Mouse (Mus musculus): Measurements from ENCODE around the gene Zfp213. TPM values are rescaled to one million over a fixed set of nuclear protein-coding genes. Genes with fewer than 3 reads are reported as not detected.

Gene Zfp213
- polyA plus RNA-seq, 1 experiment from 2014 or later, result 17.7 TPM

GRCm38 (mm10) chr17:23518701-23519423, 45.2 kb downstream of the Zfp213 start:
- Histone ChIP-seq H3K9ac (no peak overlapping the region), H3K4me1 (replicated peaks) (no peaks in the 10 kb centered on the region), H3K36me3 (no peaks in the 10 kb centered on the region), H3K4me2 (replicated peaks) (no peak overlapping the region), H3K9me3 (no peaks in the 10 kb centered on the region), H3K27ac (no peak overlapping the region), H3K27me3 (replicated peaks) (no peaks in the 10 kb centered on the region), H3K4me3 (replicated peaks) (no peak overlapping the region)
- 70% methylated on average over 2 of the region's 2 CpGs for WGBS
- no peak for ATAC-seq

Other genes starting within 250 kb of the Zfp213 start
- not detected in 2 replicates for gene Vmn2r115, start 220.5 kb downstream of the Zfp213 start, polyA plus RNA-seq (2015; fragmentation: Nextera tagmentation; extraction: Ambion mirVana)
- gene Vmn2r116, start 179.6 kb downstream of the Zfp213 start, polyA plus RNA-seq (2015; fragmentation: Nextera tagmentation; extraction: Ambion mirVana), result not detected in 2 replicates
- not detected in 2 replicates for gene Vmn2r117, start 84.5 kb downstream of the Zfp213 start, polyA plus RNA-seq (2015; fragmentation: Nextera tagmentation; extraction: Ambion mirVana)
- 10.4 and 10.5 TPM in 2 replicates for gene Zfp13, start 35.2 kb upstream of the Zfp213 start, polyA plus RNA-seq (2015; fragmentation: Nextera tagmentation; extraction: Ambion mirVana)
- gene Zscan10, start 36.6 kb upstream of the Zfp213 start, polyA plus RNA-seq (2015; fragmentation: Nextera tagmentation; extraction: Ambion mirVana), result 0.14 TPM in 1 of 2 replicates, not detected in the other
- gene Mmp25, start 81.0 kb upstream of the Zfp213 start, polyA plus RNA-seq (2015; fragmentation: Nextera tagmentation; extraction: Ambion mirVana), result 0.69 and 0.79 TPM in 2 replicates
- gene Bicdl2, start 96.3 kb upstream of the Zfp213 start, polyA plus RNA-seq (2015; fragmentation: Nextera tagmentation; extraction: Ambion mirVana), result 4.2 TPM in 2 replicates
- gene Hcfc1r1, start 109.4 kb upstream of the Zfp213 start, polyA plus RNA-seq (2015; fragmentation: Nextera tagmentation; extraction: Ambion mirVana), result 68.9 and 69.9 TPM in 2 replicates
- gene Thoc6, start 109.6 kb upstream of the Zfp213 start, polyA plus RNA-seq (2015; fragmentation: Nextera tagmentation; extraction: Ambion mirVana), result 43.0 and 43.2 TPM in 2 replicates
- 24.2 and 24.8 TPM in 2 replicates for gene Tnfrsf12a, start 113.2 kb upstream of the Zfp213 start, polyA plus RNA-seq (2015; fragmentation: Nextera tagmentation; extraction: Ambion mirVana)
- gene Cldn6, start 115.0 kb upstream of the Zfp213 start, polyA plus RNA-seq (2015; fragmentation: Nextera tagmentation; extraction: Ambion mirVana), result 42.8 and 46.2 TPM in 2 replicates
- 1.3 and 2.0 TPM in 2 replicates for gene Cldn9, start 119.8 kb upstream of the Zfp213 start, polyA plus RNA-seq (2015; fragmentation: Nextera tagmentation; extraction: Ambion mirVana)
- 0.14 TPM in 1 of 2 replicates, not detected in the other for gene 1520401A03Rik, start 158.5 kb upstream of the Zfp213 start, polyA plus RNA-seq (2015; fragmentation: Nextera tagmentation; extraction: Ambion mirVana)
- gene Pkmyt1, start 162.1 kb upstream of the Zfp213 start, polyA plus RNA-seq (2015; fragmentation: Nextera tagmentation; extraction: Ambion mirVana), result 42.3 and 46.0 TPM in 2 replicates
- 21.8 and 22.7 TPM in 2 replicates for gene Paqr4, start 176.6 kb upstream of the Zfp213 start, polyA plus RNA-seq (2015; fragmentation: Nextera tagmentation; extraction: Ambion mirVana)
- gene Kremen2, start 181.6 kb upstream of the Zfp213 start, polyA plus RNA-seq (2015; fragmentation: Nextera tagmentation; extraction: Ambion mirVana), result 0.33 and 0.49 TPM in 2 replicates
- gene Flywch1, start 207.4 kb upstream of the Zfp213 start, polyA plus RNA-seq (2015; fragmentation: Nextera tagmentation; extraction: Ambion mirVana), result 48.3 and 49.4 TPM in 2 replicates
- 14.7 TPM in 2 replicates for gene Flywch2, start 221.8 kb upstream of the Zfp213 start, polyA plus RNA-seq (2015; fragmentation: Nextera tagmentation; extraction: Ambion mirVana)
- gene Srrm2, start 226.3 kb upstream of the Zfp213 start, polyA plus RNA-seq (2015; fragmentation: Nextera tagmentation; extraction: Ambion mirVana), result 408 and 435 TPM in 2 replicates

All from intestine, embryonic 15.5 days (tissue).